In the genomic region with DNA sequence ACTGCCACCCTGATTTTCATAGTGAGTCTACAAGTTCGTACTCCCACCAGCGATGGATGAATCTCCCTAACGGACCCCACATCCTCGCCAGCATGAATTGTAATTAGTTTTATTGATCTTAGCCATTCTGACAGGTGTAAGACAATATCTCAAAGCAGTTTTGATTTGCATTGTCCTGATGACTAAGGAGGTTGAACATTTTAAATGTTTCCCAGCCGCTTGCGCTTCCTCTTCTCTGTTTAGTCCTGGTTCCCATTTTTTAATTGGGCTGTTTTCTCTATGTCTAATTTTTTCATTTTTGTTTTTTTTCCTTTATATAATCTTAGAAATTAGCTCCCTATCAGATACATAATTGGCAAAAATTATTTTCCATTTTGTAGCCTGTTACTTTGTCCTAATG, we compare ENCODE assay signal across 22 mouse cellular contexts.
DNase-seq lines count a peak whose midpoint lies in the region; ATAC-seq and TF ChIP-seq lines count a peak whose summit lies in the region.
"Had no signal": no experiment of that assay in that cellular context is flagged by ENCODE, and none has a peak within 500 bp of the region (broad histone marks: within the 10 kb centered on the region; RNA-seq: fewer than 3 reads in every experiment).

No protein-coding gene starts in this region.

- H3K4me3 ChIP-seq in midbrain, embryonic 11.5 days (ENCODE audit: low read depth, low read length) = no peak overlapping the region
- no peak overlapping the region for H3K4me3 ChIP-seq in midbrain, postnatal 0 days (ENCODE audit: low read depth, low read length)

- no peaks in the 10 kb centered on the region for H3K9me3 ChIP-seq in midbrain, embryonic 11.5 days (ENCODE audit: control insufficient read depth, low read length)
- no peaks in the 10 kb centered on the region for H3K9me3 ChIP-seq in midbrain, postnatal 0 days (ENCODE audit: low read length)

- no peaks in the 10 kb centered on the region for H3K36me3 ChIP-seq in midbrain, embryonic 11.5 days (ENCODE audit: control insufficient read depth, insufficient read depth, low read length)
- H3K36me3 ChIP-seq in midbrain, postnatal 0 days (ENCODE audit: insufficient read depth, low read length) = no peaks in the 10 kb centered on the region
- H3K36me3 ChIP-seq: G1E had no signal

- no peak for TF ChIP-seq CTCF in midbrain, postnatal 0 days (IDR thresholded peaks at IDR 0.05)

- H3K27me3 ChIP-seq in midbrain, embryonic 11.5 days (ENCODE audit: control insufficient read depth, insufficient read depth, low read length) = no peaks in the 10 kb centered on the region
- H3K27me3 ChIP-seq in midbrain, postnatal 0 days (ENCODE audit: insufficient read depth, low read length) = no peaks in the 10 kb centered on the region
- H3K27me3 ChIP-seq: CH12.LX had no signal

- no peak overlapping the region for H3K4me2 ChIP-seq in midbrain, embryonic 11.5 days
- H3K4me2 ChIP-seq in midbrain, postnatal 0 days (ENCODE audit: low read depth, low read length, poor library complexity, severe bottlenecking) = no peak overlapping the region

- no peak overlapping the region for H3K27ac ChIP-seq in midbrain, embryonic 11.5 days (ENCODE audit: low read depth, low read length)
- H3K27ac ChIP-seq in midbrain, postnatal 0 days (ENCODE audit: low read depth, low read length) = no peak overlapping the region

- no peak for ATAC-seq in midbrain, embryonic 11.5 days (ENCODE audit: low FRiP score)
- no peak for ATAC-seq in midbrain, postnatal 0 days (ENCODE audit: low FRiP score)
- peak; percentile 67; the same call in 1 of the 2 replicates for ATAC-seq in granulocyte monocyte progenitor cell, adult 5-6 weeks (replicated peaks; ENCODE audit: poor library complexity, severe bottlenecking)
- peak; percentile 52; the same call in 1 of the 2 replicates for ATAC-seq in megakaryocyte, adult 5-6 weeks (ENCODE audit: poor library complexity, severe bottlenecking)
- 0 out of 2 replicates have a peak, but pooled peaks have one; percentile 23 for ATAC-seq in megakaryocyte progenitor cell, adult 5-6 weeks (replicated peaks; ENCODE audit: poor library complexity)
- ATAC-seq: activated CD4-positive, CD25-positive, alpha-beta regulatory T cell, adult 4 months; CD4-positive, CD25-positive, alpha-beta regulatory T cell, adult 4 months; Patski had no signal

- WGBS in midbrain, embryonic 11.5 days = 88% methylated on average over 6 of the region's 6 CpGs
- 87% methylated on average over 6 of the region's 6 CpGs for WGBS in midbrain, postnatal 0 days

- no peak overlapping the region for H3K9ac ChIP-seq in midbrain, embryonic 11.5 days (ENCODE audit: low read length)
- no peak overlapping the region for H3K9ac ChIP-seq in midbrain, postnatal 0 days (replicated peaks; ENCODE audit: low read length, poor library complexity, severe bottlenecking)

- no peaks in the 10 kb centered on the region for H3K4me1 ChIP-seq in midbrain, embryonic 11.5 days (ENCODE audit: control insufficient read depth, insufficient read depth, low read length)
- no peaks in the 10 kb centered on the region for H3K4me1 ChIP-seq in midbrain, postnatal 0 days (ENCODE audit: insufficient read depth, low read length)

- DNase-seq in midbrain, embryonic 11.5 days (ENCODE audit: low spot score, missing footprints) = peak; percentile 75
- DNase-seq in midbrain, postnatal 0 days (ENCODE audit: low spot score) = no peak
- no peak for DNase-seq in cerebellum, adult 8-10 months
- no peak for DNase-seq in gastrocnemius, postnatal 25 days
- DNase-seq in frontal cortex, postnatal 36 days (ENCODE audit: low spot score in 2 of 2) = no peak
- DNase-seq: adrenal gland, adult 2 months; adrenal gland, adult 8-10 months; adrenal gland, postnatal 10 days; adrenal gland, postnatal 14 days; adrenal gland, postnatal 25 days; adrenal gland, postnatal 36 days; B cell, adult 2 months; cerebellum, adult 11 months; cerebellum, adult 11-12 months had no signal

Comparison
In these comparisons a context has a peak if more than half of its experiments do, and no peak if none do; other contexts are left out.
1. ATAC-seq: peak in granulocyte monocyte progenitor cell, adult 5-6 weeks (single experiment), megakaryocyte, adult 5-6 weeks (single experiment) and megakaryocyte progenitor cell, adult 5-6 weeks (single experiment); none in midbrain, embryonic 11.5 days (single experiment) and midbrain, postnatal 0 days (single experiment).